Mouse (Mus musculus) stomach, postnatal 0 days (tissue): ENCODE results near the gene Psmd7.

ENCODE experiments used
- CTCF ChIP-seq: IDR thresholded peaks from 2 replicates; pipeline ENCODE4 v1.5.1; 2016; ENCODE audit warnings: antibody characterized with exemption, low read depth, mild to moderate bottlenecking, moderate library complexity
- EP300 ChIP-seq: optimal IDR thresholded peaks from 2 replicates; pipeline ENCODE3; 2016; ENCODE audit warnings: antibody characterized with exemption

- TF ChIP-seq CTCF (no peak), EP300 (no peak)
These were observed 42.6 kb downstream of the Psmd7 start for GRCm38 (mm10) chr8:107545621-107546152.
